Mouse (Mus musculus): ENCODE results near the gene Scamp1.
"Not testable (repeated sequence)": the region's sequence is repeated elsewhere in the genome, so short reads cannot be mapped to it uniquely, and the experiment has no call there.

Gene Scamp1

GRCm38 (mm10) chr13:94285281-94285871 is at the start of gene Scamp1:
TSS of gene Scamp1 (minus strand) at chr13:94285857.
- peak; percentile 87 for DNase-seq (ENCODE audit: low spot score)

- no peak for DNase-seq (ENCODE audit: low spot score)
These were observed 44.8 kb upstream of the Scamp1 start for GRCm38 (mm10) chr13:94330392-94330979.

- DNase-seq (ENCODE audit: low spot score), result not testable (repeated sequence)
These were observed 43.3 kb upstream of the Scamp1 start for GRCm38 (mm10) chr13:94329005-94329404.

- DNase-seq (ENCODE audit: low spot score), result no peak
These were observed 42.4 kb upstream of the Scamp1 start for GRCm38 (mm10) chr13:94328063-94328462.

GRCm38 (mm10) chr13:94322475-94322874 is 36.8 kb upstream of the Scamp1 start:
- DNase-seq (ENCODE audit: low spot score), result no peak

GRCm38 (mm10) chr13:94321094-94321792 is 35.6 kb upstream of the Scamp1 start:
- DNase-seq (ENCODE audit: low spot score), result no peak

GRCm38 (mm10) chr13:94316975-94317511 is 31.4 kb upstream of the Scamp1 start:
- no peak for DNase-seq (ENCODE audit: low spot score)

- DNase-seq (ENCODE audit: low spot score), result not testable (repeated sequence)
These were observed 27.2 kb upstream of the Scamp1 start for GRCm38 (mm10) chr13:94312812-94313211.

- no peak for DNase-seq (ENCODE audit: low spot score)
These were observed 22.6 kb upstream of the Scamp1 start for GRCm38 (mm10) chr13:94308279-94308678.

GRCm38 (mm10) chr13:94307531-94307930 is 21.9 kb upstream of the Scamp1 start:
- no peak for DNase-seq (ENCODE audit: low spot score)

- DNase-seq (ENCODE audit: low spot score), result no peak
These were observed 21.3 kb upstream of the Scamp1 start for GRCm38 (mm10) chr13:94306968-94307289.

- no peak for DNase-seq (ENCODE audit: low spot score)
These were observed 20.8 kb upstream of the Scamp1 start for GRCm38 (mm10) chr13:94306277-94306967.

GRCm38 (mm10) chr13:94300946-94301538 is 15.4 kb upstream of the Scamp1 start:
- no peak for DNase-seq (ENCODE audit: low spot score)

- no peak for DNase-seq (ENCODE audit: low spot score)
These were observed 14.6 kb upstream of the Scamp1 start for GRCm38 (mm10) chr13:94300232-94300631.

- no peak for DNase-seq (ENCODE audit: low spot score)
These were observed 12.7 kb upstream of the Scamp1 start for GRCm38 (mm10) chr13:94298401-94298800.

- DNase-seq (ENCODE audit: low spot score), result no peak
These were observed 10.7 kb upstream of the Scamp1 start for GRCm38 (mm10) chr13:94296371-94296770.

GRCm38 (mm10) chr13:94295922-94296321 is 10.3 kb upstream of the Scamp1 start:
- DNase-seq (ENCODE audit: low spot score), result no peak

- no peak for DNase-seq (ENCODE audit: low spot score)
These were observed 9.2 kb upstream of the Scamp1 start for GRCm38 (mm10) chr13:94294886-94295285.

GRCm38 (mm10) chr13:94293911-94294310 is 8.3 kb upstream of the Scamp1 start:
- DNase-seq (ENCODE audit: low spot score), result no peak

- no peak for DNase-seq (ENCODE audit: low spot score)
These were observed 538 bp upstream of the Scamp1 start for GRCm38 (mm10) chr13:94286195-94286594.

GRCm38 (mm10) chr13:94284543-94285269 is 951 bp downstream of the Scamp1 start:
- no peak for DNase-seq (ENCODE audit: low spot score)

- no peak for DNase-seq (ENCODE audit: low spot score)
These were observed 6.2 kb downstream of the Scamp1 start for GRCm38 (mm10) chr13:94279420-94279819.
